In genomic region chr6:149308956-149309932, GRCm38 (mm10) we compare ENCODE assay signal across 8 mouse cellular contexts. TPM values are rescaled to one million over a fixed set of nuclear protein-coding genes. Genes with fewer than 3 reads are reported as not detected.
DNase-seq lines count a peak whose midpoint lies in the region; ATAC-seq and TF ChIP-seq lines count a peak whose summit lies in the region.

Gene Resf1 (plus strand): TSS chr6:149309414.

- peaks cover 21% of the 10 kb centered on the region for H3K4me1 ChIP-seq in hindbrain, embryonic 15.5 days (replicated peaks)

- in situ Hi-C loops in Patski (cut with MboI; ENCODE audit: low pct_unique_long_range_greater_than_20kb), result loop anchor here (5.0 kb wide), 1 partner anchor 47 kb away; no protein-coding TSS in a partner anchor

- H3K4me2 ChIP-seq in hindbrain, embryonic 15.5 days, result peak within 1 kb of the TSS; percentile 64

- peak within 1 kb of the TSS; percentile 79 for H3K4me3 ChIP-seq in hindbrain, embryonic 15.5 days

- 5% methylated on average over 61 of the region's 61 CpGs for WGBS in hindbrain, embryonic 15.5 days

- CTCF ChIA-PET in Patski (lab: Charles Lee), result interaction anchor here (1.0 kb wide), 1 partner anchor 27 kb away, joined by 3 read pairs; no protein-coding TSS in a partner anchor

- no peaks in the 10 kb centered on the region for H3K27me3 ChIP-seq in Patski
- H3K27me3 ChIP-seq in hindbrain, embryonic 15.5 days, result no peaks in the 10 kb centered on the region

- peaks cover 8% of the 10 kb centered on the region for H3K36me3 ChIP-seq in hindbrain, embryonic 15.5 days

- POLR2A ChIA-PET in Patski (lab: Charles Lee), result interaction anchor here (1.0 to 1.4 kb wide), 3 partner anchors 65 to 121 kb away, joined by 3 to 5 read pairs (median 4); partner anchors contain the start of gene Amn1

- peak within 1 kb of the TSS; percentile 98 for H3K27ac ChIP-seq in hindbrain, embryonic 15.5 days (replicated peaks)

- no peak for TF ChIP-seq CTCF in Patski (IDR thresholded peaks at IDR 0.05)

- no peak for DNase-seq in Patski (ENCODE audit: low read depth, low spot score)
- peak; percentile 94 to 95 for DNase-seq in cerebellum, postnatal 14 days
- peak; percentile 72 to 75 for DNase-seq in frontal cortex, postnatal 25 days (ENCODE audit: low spot score in 2 of 2)
- DNase-seq in left cerebral cortex, adult 11 months (ENCODE audit: low spot score), result peak; percentile 77
- peak; percentile 92 to 95 for DNase-seq in lung, postnatal 4 days
- DNase-seq in retina, postnatal 7 days (ENCODE audit: low read depth, low spot score), result peak; percentile 57
- DNase-seq in urinary bladder, adult 2 months (ENCODE audit: low spot score), result peak; percentile 86

- peak; percentile 99 for ATAC-seq in Patski
- peak; percentile 100 for ATAC-seq in hindbrain, embryonic 15.5 days (ENCODE audit: low FRiP score, low read depth)

- H3K9ac ChIP-seq in hindbrain, embryonic 15.5 days, result peak within 1 kb of the TSS; percentile 90

- no peaks in the 10 kb centered on the region for H3K9me3 ChIP-seq in hindbrain, embryonic 15.5 days

RNA-seq across cellular contexts. Expression of gene Resf1, which starts in this region (rescaled TPM):
- polyA plus RNA-seq in Patski (2021), result 28.9 TPM
- polyA plus RNA-seq in hindbrain, embryonic 15.5 days (2015; fragmentation: Nextera tagmentation; extraction: Ambion mirVana), result 26.6 and 28.4 TPM in 2 replicates
- 13.8 and 17.1 TPM in 2 replicates for polyA plus RNA-seq in urinary bladder, adult 2 months (2012; rRNA removed)
